Mouse (Mus musculus): ENCODE measurements around the gene Arpc3. TPM values are rescaled to one million over a fixed set of nuclear protein-coding genes. Genes with fewer than 3 reads are reported as not detected.

Arpc3 gene
- polyA plus RNA-seq (2015; fragmentation: Nextera tagmentation; extraction: Ambion mirVana): 85.4 and 105 TPM in 2 replicates

GRCm38 (mm10) chr5:122391786-122392180 is at the start of gene Arpc3:
Arpc3 (plus strand) TSS chr5:122391878.
- ATAC-seq (ENCODE audit: low read depth): peak; percentile 86
- peak within 1 kb of the TSS; percentile 79 for H3K4me2 ChIP-seq (ENCODE audit: low read depth, low read length)
- H3K36me3 ChIP-seq (ENCODE audit: control insufficient read depth, insufficient read depth): peaks cover 2% of the 10 kb centered on the region; the same call in 1 of the 2 replicates
- H3K9me3 ChIP-seq (replicated peaks; ENCODE audit: control insufficient read depth, low read length): no peaks in the 10 kb centered on the region
- H3K9ac ChIP-seq (ENCODE audit: low read depth, low read length): peak within 1 kb of the TSS; percentile 98
- peaks cover 16% of the 10 kb centered on the region for H3K4me1 ChIP-seq (ENCODE audit: control insufficient read depth, low read depth, low read length)
- H3K27me3 ChIP-seq (ENCODE audit: control insufficient read depth, insufficient read depth, low read depth, low read length): no peaks in the 10 kb centered on the region
- H3K4me3 ChIP-seq (ENCODE audit: low read depth, low read length): peak within 1 kb of the TSS; percentile 99
- H3K27ac ChIP-seq (ENCODE audit: low read length): peak within 1 kb of the TSS; percentile 76
- WGBS (ENCODE audit: insufficient replicate concordance): 0% methylated on average over 39 of the region's 39 CpGs

DNA sequence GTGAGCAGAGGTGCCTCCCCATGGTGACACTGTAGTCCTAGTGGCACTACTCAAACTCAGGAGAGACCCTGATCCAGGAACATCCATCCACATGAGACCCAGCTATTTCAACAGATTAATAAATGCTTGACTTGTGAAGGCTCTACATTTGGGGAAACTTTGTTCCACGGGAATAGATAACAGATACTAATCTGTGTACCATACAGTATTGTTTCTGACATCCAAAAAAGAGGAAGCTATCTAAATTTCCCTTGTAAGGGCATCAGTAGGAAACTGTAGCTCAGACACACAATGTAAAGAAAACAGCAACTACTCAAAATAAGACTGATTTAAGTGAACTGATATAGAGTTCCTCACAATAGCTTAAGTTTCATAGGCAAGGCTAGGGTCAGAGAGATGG is 48.8 kb upstream of the Arpc3 start:
- H3K27me3 ChIP-seq (ENCODE audit: control insufficient read depth, insufficient read depth, low read depth, low read length): no peaks in the 10 kb centered on the region
- no peak overlapping the region for H3K4me3 ChIP-seq (ENCODE audit: low read depth, low read length)
- ATAC-seq (ENCODE audit: low read depth): no peak
- 10% methylated on average over 1 of the region's 1 CpGs for WGBS (ENCODE audit: insufficient replicate concordance)
- no peaks in the 10 kb centered on the region; the same call in 1 of the 2 replicates for H3K9me3 ChIP-seq (replicated peaks; ENCODE audit: control insufficient read depth, low read length)
- H3K4me2 ChIP-seq (ENCODE audit: low read depth, low read length): no peak overlapping the region
- H3K36me3 ChIP-seq (ENCODE audit: control insufficient read depth, insufficient read depth): no peaks in the 10 kb centered on the region
- H3K4me1 ChIP-seq (ENCODE audit: control insufficient read depth, low read depth, low read length): no peaks in the 10 kb centered on the region
- no peak overlapping the region for H3K27ac ChIP-seq (ENCODE audit: low read length)
- H3K9ac ChIP-seq (ENCODE audit: low read depth, low read length): no peak overlapping the region

DNA sequence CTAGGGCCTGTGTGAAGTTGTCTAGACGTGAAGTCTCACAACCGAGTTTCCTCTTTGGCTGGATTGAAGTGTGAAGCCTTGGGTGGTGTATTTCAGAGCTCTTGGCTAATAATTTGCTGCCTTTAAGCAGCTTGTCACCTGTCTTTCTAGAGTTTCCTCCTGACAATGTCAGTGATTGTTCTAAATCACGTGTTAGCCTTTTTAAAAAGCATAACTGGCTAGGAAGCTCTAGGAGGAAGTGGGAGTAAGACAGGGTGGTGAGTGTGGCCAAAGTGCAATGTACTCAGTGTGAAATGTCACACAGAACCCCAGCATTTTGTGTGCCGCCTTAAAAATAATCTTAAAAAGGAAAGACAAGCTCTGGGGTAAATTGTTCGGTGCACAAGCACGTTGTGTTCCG is 47.9 kb upstream of the Arpc3 start:
- no peaks in the 10 kb centered on the region for H3K27me3 ChIP-seq (ENCODE audit: control insufficient read depth, insufficient read depth, low read depth, low read length)
- no peak for ATAC-seq (ENCODE audit: low read depth)
- H3K27ac ChIP-seq (ENCODE audit: low read length): no peak overlapping the region
- WGBS (ENCODE audit: insufficient replicate concordance): 30% methylated on average over 7 of the region's 7 CpGs
- no peak overlapping the region for H3K4me3 ChIP-seq (ENCODE audit: low read depth, low read length)
- H3K4me1 ChIP-seq (ENCODE audit: control insufficient read depth, low read depth, low read length): no peaks in the 10 kb centered on the region
- H3K4me2 ChIP-seq (ENCODE audit: low read depth, low read length): no peak overlapping the region
- H3K9me3 ChIP-seq (replicated peaks; ENCODE audit: control insufficient read depth, low read length): no peaks in the 10 kb centered on the region; the same call in 1 of the 2 replicates
- no peaks in the 10 kb centered on the region for H3K36me3 ChIP-seq (ENCODE audit: control insufficient read depth, insufficient read depth)
- no peak overlapping the region for H3K9ac ChIP-seq (ENCODE audit: low read depth, low read length)

GRCm38 (mm10) chr5:122344260-122344659 is 47.4 kb upstream of the Arpc3 start:
- no peaks in the 10 kb centered on the region for H3K4me1 ChIP-seq (ENCODE audit: control insufficient read depth, low read depth, low read length)
- H3K9ac ChIP-seq (ENCODE audit: low read depth, low read length): no peak overlapping the region
- 4% methylated on average over 5 of the region's 5 CpGs for WGBS (ENCODE audit: insufficient replicate concordance)
- no peak overlapping the region for H3K4me3 ChIP-seq (ENCODE audit: low read depth, low read length)
- H3K27me3 ChIP-seq (ENCODE audit: control insufficient read depth, insufficient read depth, low read depth, low read length): no peaks in the 10 kb centered on the region
- ATAC-seq (ENCODE audit: low read depth): peak; percentile 30; the same call in 1 of the 2 replicates
- H3K4me2 ChIP-seq (ENCODE audit: low read depth, low read length): no peak overlapping the region
- no peaks in the 10 kb centered on the region; the same call in 1 of the 2 replicates for H3K9me3 ChIP-seq (replicated peaks; ENCODE audit: control insufficient read depth, low read length)
- no peak overlapping the region for H3K27ac ChIP-seq (ENCODE audit: low read length)
- H3K36me3 ChIP-seq (ENCODE audit: control insufficient read depth, insufficient read depth): no peaks in the 10 kb centered on the region

DNA sequence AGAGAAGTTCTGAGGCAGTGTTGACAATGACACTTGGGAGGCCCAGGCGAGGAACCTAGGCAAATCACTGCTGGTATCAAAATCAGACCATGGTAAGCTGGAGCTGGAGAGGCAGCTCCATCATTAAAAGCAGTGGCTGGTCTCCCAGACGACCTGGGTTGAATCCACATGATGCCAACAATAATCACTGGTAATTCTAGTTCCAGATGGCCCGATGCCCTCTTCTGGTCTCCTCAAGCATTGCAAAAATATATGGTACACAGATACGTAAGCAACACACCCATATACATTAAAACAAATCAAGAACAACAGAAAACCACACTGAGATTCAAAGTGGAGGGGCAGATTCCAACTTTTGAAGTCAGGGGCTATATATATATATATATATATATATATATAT is 45.9 kb upstream of the Arpc3 start:
- no peak overlapping the region for H3K4me2 ChIP-seq (ENCODE audit: low read depth, low read length)
- no peak overlapping the region for H3K27ac ChIP-seq (ENCODE audit: low read length)
- no peak overlapping the region for H3K9ac ChIP-seq (ENCODE audit: low read depth, low read length)
- H3K9me3 ChIP-seq (replicated peaks; ENCODE audit: control insufficient read depth, low read length): no peaks in the 10 kb centered on the region; the same call in 1 of the 2 replicates
- no peak for ATAC-seq (ENCODE audit: low read depth)
- H3K4me1 ChIP-seq (ENCODE audit: control insufficient read depth, low read depth, low read length): no peaks in the 10 kb centered on the region
- WGBS (ENCODE audit: insufficient replicate concordance): 67% methylated on average over 4 of the region's 4 CpGs
- no peak overlapping the region for H3K4me3 ChIP-seq (ENCODE audit: low read depth, low read length)
- no peaks in the 10 kb centered on the region for H3K27me3 ChIP-seq (ENCODE audit: control insufficient read depth, insufficient read depth, low read depth, low read length)
- no peaks in the 10 kb centered on the region for H3K36me3 ChIP-seq (ENCODE audit: control insufficient read depth, insufficient read depth)

GRCm38 (mm10) chr5:122353807-122354491 is 37.7 kb upstream of the Arpc3 start, which contains the start of the genes Rad9b and Vps29:
Rad9b (minus strand) TSS chr5:122354233.
Vps29 (plus strand) TSS chr5:122354369.
- peak; percentile 96 for ATAC-seq (ENCODE audit: low read depth)
- peak within 1 kb of the TSS; percentile 91 for H3K4me2 ChIP-seq (ENCODE audit: low read depth, low read length)

DNA sequence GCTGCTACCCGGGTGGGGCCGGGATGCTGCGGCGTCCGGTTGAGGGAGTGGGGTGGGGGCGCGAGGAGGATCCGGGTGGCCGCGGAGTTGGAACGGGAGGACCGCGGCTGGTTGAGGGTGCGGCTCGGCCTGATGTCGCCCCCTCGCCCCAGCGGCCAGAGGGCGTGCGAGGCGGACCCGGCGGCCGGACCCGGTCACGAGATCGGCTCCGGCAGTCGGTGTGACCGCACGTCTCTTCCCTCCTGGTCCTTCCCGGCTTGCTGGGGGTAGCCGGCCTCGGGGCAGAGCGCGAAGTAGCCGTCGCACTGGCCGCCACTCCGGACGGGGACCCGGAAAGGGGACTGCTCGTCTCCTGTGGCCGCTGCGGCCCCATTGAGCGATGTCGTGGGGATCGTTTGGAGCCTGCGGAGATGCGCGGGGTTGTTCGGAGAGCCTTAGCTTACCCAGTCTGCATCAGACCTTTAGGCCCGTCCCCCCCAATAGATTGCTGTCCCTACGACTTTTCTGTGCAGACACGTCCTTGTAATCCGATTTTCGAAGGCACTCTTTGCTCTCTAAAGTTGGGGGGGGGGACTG is 37.1 kb upstream of the Arpc3 start:
- H3K36me3 ChIP-seq (ENCODE audit: control insufficient read depth, insufficient read depth): no peaks in the 10 kb centered on the region
- peaks cover 10% of the 10 kb centered on the region for H3K4me1 ChIP-seq (ENCODE audit: control insufficient read depth, low read depth, low read length)
- H3K4me2 ChIP-seq (ENCODE audit: low read depth, low read length): peak overlapping the region; percentile 91
- no peaks in the 10 kb centered on the region for H3K9me3 ChIP-seq (replicated peaks; ENCODE audit: control insufficient read depth, low read length)
- peak overlapping the region; percentile 94 for H3K4me3 ChIP-seq (ENCODE audit: low read depth, low read length)
- peak; percentile 63; the same call in 1 of the 2 replicates for ATAC-seq (ENCODE audit: low read depth)
- H3K27me3 ChIP-seq (ENCODE audit: control insufficient read depth, insufficient read depth, low read depth, low read length): no peaks in the 10 kb centered on the region
- peak overlapping the region; percentile 93 for H3K9ac ChIP-seq (ENCODE audit: low read depth, low read length)
- peak overlapping the region; percentile 78 for H3K27ac ChIP-seq (ENCODE audit: low read length)
- under 1% methylated on average over 57 of the region's 57 CpGs for WGBS (ENCODE audit: insufficient replicate concordance)

More at GRCm38 (mm10) chr5:122353807-122354491, 37.7 kb upstream of the Arpc3 start, which contains the start of the genes Rad9b and Vps29:
- Histone ChIP-seq H3K4me1 (ENCODE audit: control insufficient read depth, low read depth, low read length) (peaks cover 10% of the 10 kb centered on the region), H3K27ac (ENCODE audit: low read length) (peak within 1 kb of the TSS; percentile 78), H3K36me3 (ENCODE audit: control insufficient read depth, insufficient read depth) (no peaks in the 10 kb centered on the region), H3K9me3 (replicated peaks; ENCODE audit: control insufficient read depth, low read length) (no peaks in the 10 kb centered on the region), H3K9ac (ENCODE audit: low read depth, low read length) (peak within 1 kb of the TSS; percentile 93), H3K27me3 (ENCODE audit: control insufficient read depth, insufficient read depth, low read depth, low read length) (no peaks in the 10 kb centered on the region), H3K4me3 (ENCODE audit: low read depth, low read length) (peak within 1 kb of the TSS; percentile 94)
- 1% methylated on average over 51 of the region's 51 CpGs for WGBS (ENCODE audit: insufficient replicate concordance)

DNA sequence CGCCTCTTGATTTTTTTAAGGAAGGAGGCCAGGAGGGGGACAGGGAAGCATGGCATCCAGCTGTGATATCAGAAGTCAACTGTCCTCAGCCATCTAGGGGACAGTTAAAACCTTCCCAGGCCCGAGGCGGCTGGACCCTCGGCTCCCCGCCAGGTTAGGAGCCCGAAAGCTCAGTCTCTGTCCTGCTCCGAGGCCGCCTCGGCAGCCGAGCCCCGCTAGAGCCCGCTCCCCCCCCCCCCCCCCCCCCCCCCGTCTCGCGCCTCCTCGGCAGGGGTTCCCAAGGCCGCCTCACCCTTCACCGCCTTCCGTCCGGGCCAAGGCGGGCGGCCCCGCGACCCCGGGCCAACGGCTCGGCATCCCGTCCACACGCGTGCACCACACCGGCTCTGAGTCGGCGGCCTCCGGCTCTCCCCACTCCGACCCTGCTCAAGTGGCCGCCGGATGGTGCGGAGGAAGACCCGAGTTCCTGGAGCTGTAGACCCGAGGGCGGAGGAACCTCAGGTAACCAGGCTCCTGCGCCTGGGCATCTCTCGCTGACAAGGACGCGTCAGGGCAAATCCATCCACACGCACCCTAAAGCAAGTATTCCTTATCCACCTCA is 20.0 kb upstream of the Arpc3 start, which contains the start of gene Gpn3:
TSS of gene Gpn3 (plus strand) at position 286 of the 601 bp plus-strand sequence.
- H3K9me3 ChIP-seq (replicated peaks; ENCODE audit: control insufficient read depth, low read length): no peaks in the 10 kb centered on the region
- H3K4me2 ChIP-seq (ENCODE audit: low read depth, low read length): peak within 1 kb of the TSS; percentile 88
- peak within 1 kb of the TSS; percentile 88 for H3K4me3 ChIP-seq (ENCODE audit: low read depth, low read length)
- H3K27ac ChIP-seq (ENCODE audit: low read length): peak within 1 kb of the TSS; percentile 93
- no peaks in the 10 kb centered on the region for H3K27me3 ChIP-seq (ENCODE audit: control insufficient read depth, insufficient read depth, low read depth, low read length)
- WGBS (ENCODE audit: insufficient replicate concordance): under 1% methylated on average over 32 of the region's 46 CpGs
- peaks cover 22% of the 10 kb centered on the region for H3K4me1 ChIP-seq (ENCODE audit: control insufficient read depth, low read depth, low read length)
- H3K36me3 ChIP-seq (ENCODE audit: control insufficient read depth, insufficient read depth): peaks cover 11% of the 10 kb centered on the region; the same call in 1 of the 2 replicates
- ATAC-seq (ENCODE audit: low read depth): peak; percentile 39
- peak within 1 kb of the TSS; percentile 86 for H3K9ac ChIP-seq (ENCODE audit: low read depth, low read length)

All from liver, embryonic 16.5 days (tissue).